Mouse (Mus musculus): ENCODE data around the gene Cd86. TPM values are rescaled to one million over a fixed set of nuclear protein-coding genes. Genes with fewer than 3 reads are reported as not detected.
A peak's percentile ranks its signal among the peaks of the same experiment; 100 is the strongest.

Gene Cd86
- polyA plus RNA-seq, 1 experiment from 2014 or later: 2.0 TPM

GRCm38 (mm10) chr16:36602632-36603031 lies 63.2 kb downstream of the Cd86 start:
- H3K4me1 ChIP-seq (ENCODE audit: control insufficient read depth, insufficient read depth, low read length): no peaks in the 10 kb centered on the region
- ATAC-seq (ENCODE audit: low FRiP score, low TSS enrichment) (no peak), DNase-seq (no peak)
- WGBS: 68% methylated on average over 3 of the region's 3 CpGs
- no peak overlapping the region for H3K9ac ChIP-seq (replicated peaks; ENCODE audit: low read length)
- no peaks in the 10 kb centered on the region for H3K36me3 ChIP-seq (ENCODE audit: control insufficient read depth, insufficient read depth, low read length)
- H3K9me3 ChIP-seq (ENCODE audit: control insufficient read depth, low read length): no peaks in the 10 kb centered on the region
- H3K27me3 ChIP-seq (ENCODE audit: control insufficient read depth, insufficient read depth, low read length): no peaks in the 10 kb centered on the region
- H3K4me3 ChIP-seq (replicated peaks; ENCODE audit: low read depth, low read length): no peak overlapping the region
- no peak overlapping the region for H3K4me2 ChIP-seq (ENCODE audit: low read length)
- no peak overlapping the region for H3K27ac ChIP-seq (replicated peaks; ENCODE audit: low read depth, low read length)

GRCm38 (mm10) chr16:36598265-36598664 lies 67.6 kb downstream of the Cd86 start:
- Histone ChIP-seq H3K4me1 (ENCODE audit: control insufficient read depth, insufficient read depth, low read length) (no peaks in the 10 kb centered on the region), H3K36me3 (ENCODE audit: control insufficient read depth, insufficient read depth, low read length) (no peaks in the 10 kb centered on the region), H3K27me3 (ENCODE audit: control insufficient read depth, insufficient read depth, low read length) (no peaks in the 10 kb centered on the region), H3K9me3 (ENCODE audit: control insufficient read depth, low read length) (no peaks in the 10 kb centered on the region), H3K4me2 (ENCODE audit: low read length) (no peak overlapping the region), H3K9ac (replicated peaks; ENCODE audit: low read length) (no peak overlapping the region), H3K27ac (replicated peaks; ENCODE audit: low read depth, low read length) (no peak overlapping the region), H3K4me3 (replicated peaks; ENCODE audit: low read depth, low read length) (no peak overlapping the region)
- DNase-seq (no peak), ATAC-seq (ENCODE audit: low FRiP score, low TSS enrichment) (no peak)
- 87% methylated on average over 4 of the region's 4 CpGs for WGBS

GRCm38 (mm10) chr16:36596671-36597410 lies 69.0 kb downstream of the Cd86 start:
- H3K4me3 ChIP-seq (replicated peaks; ENCODE audit: low read depth, low read length): no peak overlapping the region
- no peak for DNase-seq
- H3K27me3 ChIP-seq (ENCODE audit: control insufficient read depth, insufficient read depth, low read length): no peaks in the 10 kb centered on the region
- no peak overlapping the region for H3K27ac ChIP-seq (replicated peaks; ENCODE audit: low read depth, low read length)
- H3K4me2 ChIP-seq (ENCODE audit: low read length): no peak overlapping the region
- WGBS: 91% methylated on average over 10 of the region's 10 CpGs
- ATAC-seq (ENCODE audit: low FRiP score, low TSS enrichment): no peak
- H3K9me3 ChIP-seq (ENCODE audit: control insufficient read depth, low read length): no peaks in the 10 kb centered on the region
- H3K4me1 ChIP-seq (ENCODE audit: control insufficient read depth, insufficient read depth, low read length): no peaks in the 10 kb centered on the region
- no peak overlapping the region for H3K9ac ChIP-seq (replicated peaks; ENCODE audit: low read length)
- H3K36me3 ChIP-seq (ENCODE audit: control insufficient read depth, insufficient read depth, low read length): no peaks in the 10 kb centered on the region

GRCm38 (mm10) chr16:36589898-36590297 lies 76.0 kb downstream of the Cd86 start:
- no peak for ATAC-seq (ENCODE audit: low FRiP score, low TSS enrichment)
- Histone ChIP-seq H3K27me3 (ENCODE audit: control insufficient read depth, insufficient read depth, low read length) (no peaks in the 10 kb centered on the region), H3K27ac (replicated peaks; ENCODE audit: low read depth, low read length) (no peak overlapping the region), H3K36me3 (ENCODE audit: control insufficient read depth, insufficient read depth, low read length) (no peaks in the 10 kb centered on the region), H3K4me1 (ENCODE audit: control insufficient read depth, insufficient read depth, low read length) (no peaks in the 10 kb centered on the region), H3K9me3 (ENCODE audit: control insufficient read depth, low read length) (no peaks in the 10 kb centered on the region), H3K4me2 (ENCODE audit: low read length) (no peak overlapping the region), H3K4me3 (replicated peaks; ENCODE audit: low read depth, low read length) (no peak overlapping the region), H3K9ac (replicated peaks; ENCODE audit: low read length) (no peak overlapping the region)
- 79% methylated on average over 1 of the region's 1 CpGs for WGBS
- DNase-seq: no peak

DNA sequence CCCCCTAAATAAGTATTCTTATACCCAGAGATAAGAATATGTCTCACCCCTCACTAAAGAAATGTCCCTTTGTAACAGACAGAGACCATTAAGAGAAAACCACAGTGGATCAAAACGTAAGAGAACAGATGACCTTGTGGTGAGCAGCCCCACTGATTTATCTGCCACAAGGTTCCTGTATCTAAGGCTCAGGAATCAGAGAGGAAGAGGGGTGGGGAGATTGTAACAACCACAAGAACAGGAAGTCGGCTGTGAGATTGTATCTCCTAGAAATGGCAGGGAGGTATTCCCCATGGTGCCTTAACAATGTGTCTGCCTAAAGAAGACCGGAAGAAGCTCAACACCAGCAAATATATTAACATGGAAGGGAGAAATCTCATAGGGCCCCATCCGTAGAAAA lies 77.9 kb downstream of the Cd86 start:
- H3K4me3 ChIP-seq (replicated peaks; ENCODE audit: low read depth, low read length): no peak overlapping the region
- no peak overlapping the region for H3K27ac ChIP-seq (replicated peaks; ENCODE audit: low read depth, low read length)
- DNase-seq (no peak), ATAC-seq (ENCODE audit: low FRiP score, low TSS enrichment) (no peak)
- no peaks in the 10 kb centered on the region for H3K27me3 ChIP-seq (ENCODE audit: control insufficient read depth, insufficient read depth, low read length)
- no peak overlapping the region for H3K9ac ChIP-seq (replicated peaks; ENCODE audit: low read length)
- 81% methylated on average over 4 of the region's 4 CpGs for WGBS
- no peaks in the 10 kb centered on the region for H3K9me3 ChIP-seq (ENCODE audit: control insufficient read depth, low read length)
- no peak overlapping the region for H3K4me2 ChIP-seq (ENCODE audit: low read length)
- H3K4me1 ChIP-seq (ENCODE audit: control insufficient read depth, insufficient read depth, low read length): no peaks in the 10 kb centered on the region
- no peaks in the 10 kb centered on the region for H3K36me3 ChIP-seq (ENCODE audit: control insufficient read depth, insufficient read depth, low read length)

GRCm38 (mm10) chr16:36582073-36582472 lies 83.8 kb downstream of the Cd86 start:
- WGBS: 50% methylated on average over 3 of the region's 3 CpGs

DNA sequence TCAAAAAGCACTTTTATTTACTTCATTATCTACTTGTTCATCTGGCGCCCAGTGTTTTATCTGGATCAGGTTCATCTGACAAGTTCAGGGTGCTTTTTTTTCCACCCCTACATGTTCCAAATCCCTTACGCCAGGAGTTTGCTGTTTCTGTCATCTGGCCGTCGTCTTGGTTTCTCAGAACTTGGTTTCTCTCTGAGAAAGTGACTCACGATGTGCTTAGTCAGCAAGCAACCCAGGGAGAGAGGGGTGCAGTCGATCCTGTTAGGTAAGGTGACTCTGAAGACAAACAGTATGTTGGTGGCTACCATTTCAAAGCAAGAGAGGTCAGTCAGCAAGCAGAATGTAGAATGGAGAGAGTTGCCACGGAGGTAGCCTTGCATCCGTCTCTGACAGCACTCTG lies 93.9 kb downstream of the Cd86 start:
- DNase-seq: no peak
- no peak overlapping the region for H3K9ac ChIP-seq (replicated peaks; ENCODE audit: low read length)
- ATAC-seq (ENCODE audit: low FRiP score, low TSS enrichment): no peak
- H3K4me3 ChIP-seq (replicated peaks; ENCODE audit: low read depth, low read length): no peak overlapping the region
- WGBS: 81% methylated on average over 8 of the region's 8 CpGs
- no peaks in the 10 kb centered on the region for H3K9me3 ChIP-seq (ENCODE audit: control insufficient read depth, low read length)
- H3K27ac ChIP-seq (replicated peaks; ENCODE audit: low read depth, low read length): no peak overlapping the region
- no peaks in the 10 kb centered on the region for H3K4me1 ChIP-seq (ENCODE audit: control insufficient read depth, insufficient read depth, low read length)
- H3K27me3 ChIP-seq (ENCODE audit: control insufficient read depth, insufficient read depth, low read length): no peaks in the 10 kb centered on the region
- no peak overlapping the region for H3K4me2 ChIP-seq (ENCODE audit: low read length)
- H3K36me3 ChIP-seq (ENCODE audit: control insufficient read depth, insufficient read depth, low read length): no peaks in the 10 kb centered on the region

More at GRCm38 (mm10) chr16:36582073-36582472, 83.8 kb downstream of the Cd86 start:
- no peak for ATAC-seq (ENCODE audit: low FRiP score, low TSS enrichment)
- Histone ChIP-seq H3K27ac (replicated peaks; ENCODE audit: low read depth, low read length) (no peak overlapping the region), H3K36me3 (ENCODE audit: control insufficient read depth, insufficient read depth, low read length) (no peaks in the 10 kb centered on the region), H3K9ac (replicated peaks; ENCODE audit: low read length) (no peak overlapping the region), H3K27me3 (ENCODE audit: control insufficient read depth, insufficient read depth, low read length) (no peaks in the 10 kb centered on the region), H3K4me3 (replicated peaks; ENCODE audit: low read depth, low read length) (no peak overlapping the region), H3K9me3 (ENCODE audit: control insufficient read depth, low read length) (no peaks in the 10 kb centered on the region), H3K4me2 (ENCODE audit: low read length) (no peak overlapping the region), H3K4me1 (ENCODE audit: control insufficient read depth, insufficient read depth, low read length) (no peaks in the 10 kb centered on the region)
- no peak for DNase-seq

GRCm38 (mm10) chr16:36561386-36562338 lies 104.2 kb downstream of the Cd86 start, which contains the start of gene Casr:
Gene Casr (minus strand): TSS chr16:36562141.
- 3% methylated on average over 36 of the region's 36 CpGs for WGBS

More at GRCm38 (mm10) chr16:36561386-36562338, 104.2 kb downstream of the Cd86 start, which contains the start of gene Casr:
- no peaks in the 10 kb centered on the region for H3K36me3 ChIP-seq (ENCODE audit: control insufficient read depth, insufficient read depth, low read length)
- DNase-seq: peak; percentile 23
- ATAC-seq (ENCODE audit: low FRiP score, low TSS enrichment): 0 out of 2 replicates have a peak, but pooled peaks have one; percentile 31
- no peaks in the 10 kb centered on the region for H3K9me3 ChIP-seq (ENCODE audit: control insufficient read depth, low read length)
- H3K9ac ChIP-seq (replicated peaks; ENCODE audit: low read length): peak within 1 kb of the TSS; percentile 46
- H3K4me1 ChIP-seq (ENCODE audit: control insufficient read depth, insufficient read depth, low read length): peaks cover 7% of the 10 kb centered on the region; the same call in 1 of the 2 replicates
- H3K4me2 ChIP-seq (ENCODE audit: low read length): peak within 1 kb of the TSS; percentile 68
- H3K27me3 ChIP-seq (ENCODE audit: control insufficient read depth, insufficient read depth, low read length): no peaks in the 10 kb centered on the region; the same call in none of the 2 replicates
- peak within 1 kb of the TSS; percentile 34 for H3K4me3 ChIP-seq (replicated peaks; ENCODE audit: low read depth, low read length)
- H3K27ac ChIP-seq (replicated peaks; ENCODE audit: low read depth, low read length): no peak within 1 kb of the TSS

Measured in midbrain, embryonic 14.5 days (tissue).